Mouse (Mus musculus) spleen, adult 2 months (tissue): ENCODE measurements around the gene Aqp6. TPM values are rescaled to one million over a fixed set of nuclear protein-coding genes. Genes with fewer than 3 reads are reported as not detected.

ENCODE experiments used
- DNase-seq, 2 experiments: peaks; one replicate each; pipeline versions ENCODE4 v3.0.0 to v3.0.0-alpha.2; 2012 to 2021; ENCODE audit warnings: low spot score in 2 of 2, low read depth in 1 of 2
- H3K27ac ChIP-seq: fragments of 200-500 bp; 2 replicates; pipeline ENCODE4 v1.5.1; 2012; ENCODE audit warnings: low read length, inconsistent platforms; ENCODE audit not compliant: insufficient read depth
- H3K27me3 ChIP-seq: fragments of 200-500 bp; 2 replicates; pipeline ENCODE4 v1.6.1; 2012; ENCODE audit warnings: mild to moderate bottlenecking, moderate library complexity, low read length, inconsistent platforms; ENCODE audit not compliant: control insufficient read depth, insufficient read depth
- H3K36me3 ChIP-seq: fragments of 200-500 bp; 2 replicates; pipeline ENCODE4 v1.6.1; 2012; ENCODE audit warnings: mild to moderate bottlenecking, low read length, inconsistent platforms; ENCODE audit not compliant: control insufficient read depth, insufficient read depth
- H3K4me1 ChIP-seq: fragments of 200-500 bp; 2 replicates; pipeline ENCODE4 v1.6.1; 2011; ENCODE audit warnings: inconsistent platforms; ENCODE audit not compliant: control insufficient read depth, insufficient read depth, insufficient read length
- H3K4me3 ChIP-seq: fragments of 200-500 bp; 2 replicates; pipeline ENCODE4 v1.5.1; 2011; ENCODE audit warnings: mild to moderate bottlenecking, inconsistent platforms; ENCODE audit not compliant: insufficient read depth, insufficient read length; ENCODE audit errors: extremely low read depth
- CTCF ChIP-seq: fragments of 200-500 bp; IDR thresholded peaks from 2 replicates; pipeline ENCODE4 v1.5.1; 2011; ENCODE audit warnings: mild to moderate bottlenecking, inconsistent platforms; ENCODE audit not compliant: insufficient read depth, insufficient read length, insufficient replicate concordance; ENCODE audit errors: extremely low read depth
- POLR2A ChIP-seq: fragments of 200-500 bp; IDR thresholded peaks from 2 replicates; pipeline ENCODE4 v1.6.1; 2011; ENCODE audit warnings: low read depth, low read length, inconsistent platforms
- WGBS: fragments of 180-500 bp; shearing (Covaris S2); methylation state at CpG from one replicate; pipeline ENCODE4 v1.1.7; 2018; 5-methylcytosine and 5-hydroxymethylcytosine counted together
- polyA plus RNA-seq: library from polyadenylated mRNA; depleted of rRNA; stranded (reverse); fragments of >200 nt; gene quantifications from 2 replicates; pipeline ENCODE4 v1.2.3, GENCODE M21; 2012

The Aqp6 gene
- polyA plus RNA-seq, 1 experiment: not detected

- no peak overlapping the region for H3K27ac ChIP-seq
- WGBS: 54% methylated on average over 3 of the region's 3 CpGs
- H3K4me1 ChIP-seq: no peaks in the 10 kb centered on the region
- no peak overlapping the region for H3K4me3 ChIP-seq
- peaks cover 5% of the 10 kb centered on the region for H3K36me3 ChIP-seq
- DNase-seq: no peak
- TF ChIP-seq CTCF (no peak), POLR2A (no peak)
- H3K27me3 ChIP-seq: no peaks in the 10 kb centered on the region
Observed at GRCm38 (mm10) chr15:99618595-99618994, 17.4 kb downstream of the Aqp6 start.

GRCm38 (mm10) chr15:99619821-99620220 lies 18.6 kb downstream of the Aqp6 start:
- no peak overlapping the region for H3K4me3 ChIP-seq
- TF ChIP-seq POLR2A (no peak), CTCF (no peak)
- WGBS: 95% methylated on average over 4 of the region's 4 CpGs
- no peaks in the 10 kb centered on the region for H3K27me3 ChIP-seq
- H3K36me3 ChIP-seq: peaks cover 6% of the 10 kb centered on the region
- H3K27ac ChIP-seq: no peak overlapping the region
- no peaks in the 10 kb centered on the region for H3K4me1 ChIP-seq
- DNase-seq: no peak

GRCm38 (mm10) chr15:99622063-99622462 lies 20.9 kb downstream of the Aqp6 start:
- WGBS: 94% methylated on average over 11 of the region's 11 CpGs
- H3K27ac ChIP-seq: no peak overlapping the region
- no peak for DNase-seq
- no peak for TF ChIP-seq POLR2A
- TF ChIP-seq CTCF: no peak
- peaks cover 10% of the 10 kb centered on the region for H3K36me3 ChIP-seq
- no peaks in the 10 kb centered on the region for H3K27me3 ChIP-seq
- no peak overlapping the region for H3K4me3 ChIP-seq
- H3K4me1 ChIP-seq: no peaks in the 10 kb centered on the region

- H3K36me3 ChIP-seq: peaks cover 18% of the 10 kb centered on the region
Observed at GRCm38 (mm10) chr15:99631618-99632017, 30.4 kb downstream of the Aqp6 start.

GRCm38 (mm10) chr15:99634702-99635101 lies 33.5 kb downstream of the Aqp6 start:
- WGBS: 72% methylated on average over 7 of the region's 7 CpGs
- H3K27me3 ChIP-seq: no peaks in the 10 kb centered on the region
- TF ChIP-seq CTCF: no peak
- TF ChIP-seq POLR2A: no peak
- H3K4me3 ChIP-seq: no peak overlapping the region
- no peak overlapping the region for H3K27ac ChIP-seq
- no peaks in the 10 kb centered on the region for H3K4me1 ChIP-seq
- no peak for DNase-seq
- peaks cover 19% of the 10 kb centered on the region for H3K36me3 ChIP-seq

More at GRCm38 (mm10) chr15:99631618-99632017, 30.4 kb downstream of the Aqp6 start:
- H3K4me1 ChIP-seq: no peaks in the 10 kb centered on the region
- DNase-seq: no peak
- no peak for TF ChIP-seq POLR2A
- no peak for TF ChIP-seq CTCF
- no peak overlapping the region for H3K27ac ChIP-seq
- no peak overlapping the region for H3K4me3 ChIP-seq
- no peaks in the 10 kb centered on the region for H3K27me3 ChIP-seq

- H3K4me1 ChIP-seq: no peaks in the 10 kb centered on the region
- H3K36me3 ChIP-seq: peaks cover 14% of the 10 kb centered on the region
- no peak overlapping the region for H3K27ac ChIP-seq
- no peak for DNase-seq
- no peaks in the 10 kb centered on the region for H3K27me3 ChIP-seq
- TF ChIP-seq CTCF (no peak), POLR2A (no peak)
- no peak overlapping the region for H3K4me3 ChIP-seq
- WGBS: 96% methylated on average over 12 of the region's 12 CpGs
Observed at GRCm38 (mm10) chr15:99637405-99638123, 36.4 kb downstream of the Aqp6 start.

GRCm38 (mm10) chr15:99638124-99638485 lies 36.9 kb downstream of the Aqp6 start:
- peaks cover 14% of the 10 kb centered on the region for H3K36me3 ChIP-seq
- no peak for DNase-seq
- no peaks in the 10 kb centered on the region for H3K4me1 ChIP-seq
- 94% methylated on average over 5 of the region's 5 CpGs for whole genome bisulfite sequencing
- H3K4me3 ChIP-seq: no peak overlapping the region
- no peak overlapping the region for H3K27ac ChIP-seq
- no peaks in the 10 kb centered on the region for H3K27me3 ChIP-seq
- TF ChIP-seq POLR2A (no peak), CTCF (no peak)
